Mouse (Mus musculus): ENCODE results near the gene Thap2.

Gene Thap2

GRCm38 (mm10) chr10:115384221-115385017 lies at the start of gene Thap2, which contains the start of gene Zfc3h1:
Gene Thap2 (minus strand): TSS chr10:115384443.
Gene Zfc3h1 (plus strand): TSS chr10:115384959.
- peak; percentile 90 for DNase-seq (ENCODE audit: low spot score)

- no peak for DNase-seq (ENCODE audit: low spot score)
These were observed 41.1 kb upstream of the Thap2 start for GRCm38 (mm10) chr10:115425351-115425750.

- DNase-seq (ENCODE audit: low spot score), result no peak
These were observed 37.7 kb upstream of the Thap2 start for GRCm38 (mm10) chr10:115421976-115422375.

GRCm38 (mm10) chr10:115414056-115414455 lies 29.8 kb upstream of the Thap2 start:
- DNase-seq (ENCODE audit: low spot score), result no peak

GRCm38 (mm10) chr10:115413496-115413895 lies 29.3 kb upstream of the Thap2 start:
- no peak for DNase-seq (ENCODE audit: low spot score)

GRCm38 (mm10) chr10:115406393-115406792 lies 22.1 kb upstream of the Thap2 start:
- DNase-seq (ENCODE audit: low spot score), result peak; percentile 32

GRCm38 (mm10) chr10:115391896-115392295 lies 7.7 kb upstream of the Thap2 start:
- no peak for DNase-seq (ENCODE audit: low spot score)

GRCm38 (mm10) chr10:115391076-115391475 lies 6.8 kb upstream of the Thap2 start:
- DNase-seq (ENCODE audit: low spot score), result no peak

- no peak for DNase-seq (ENCODE audit: low spot score)
These were observed 3.6 kb upstream of the Thap2 start for GRCm38 (mm10) chr10:115387891-115388290.

- DNase-seq (ENCODE audit: low spot score), result peak; percentile 51
These were observed 1.1 kb upstream of the Thap2 start for GRCm38 (mm10) chr10:115385018-115386002.

GRCm38 (mm10) chr10:115383644-115384220 lies 511 bp downstream of the Thap2 start:
- DNase-seq (ENCODE audit: low spot score), result no peak

- DNase-seq (ENCODE audit: low spot score), result no peak
These were observed 1.2 kb downstream of the Thap2 start for GRCm38 (mm10) chr10:115382846-115383643.

GRCm38 (mm10) chr10:115381506-115382084 lies 2.6 kb downstream of the Thap2 start:
- DNase-seq (ENCODE audit: low spot score), result no peak

- no peak for DNase-seq (ENCODE audit: low spot score)
These were observed 21.1 kb downstream of the Thap2 start for GRCm38 (mm10) chr10:115363151-115363550.

- no peak for DNase-seq (ENCODE audit: low spot score)
These were observed 21.6 kb downstream of the Thap2 start for GRCm38 (mm10) chr10:115362623-115362964.

GRCm38 (mm10) chr10:115361840-115362622 lies 22.2 kb downstream of the Thap2 start, which contains the start of gene Tmem19:
Gene Tmem19 (minus strand): TSS chr10:115362501.
- DNase-seq (ENCODE audit: low spot score), result peak; percentile 91

GRCm38 (mm10) chr10:115359066-115359465 lies 25.2 kb downstream of the Thap2 start:
- no peak for DNase-seq (ENCODE audit: low spot score)

- DNase-seq (ENCODE audit: low spot score), result no peak
These were observed 25.9 kb downstream of the Thap2 start for GRCm38 (mm10) chr10:115358216-115358919.

- no peak for DNase-seq (ENCODE audit: low spot score)
These were observed 28.1 kb downstream of the Thap2 start for GRCm38 (mm10) chr10:115356106-115356505.

GRCm38 (mm10) chr10:115355016-115355415 lies 29.2 kb downstream of the Thap2 start:
- no peak for DNase-seq (ENCODE audit: low spot score)
